Mouse (Mus musculus) CH12.LX (cell line): ENCODE measurements around the gene Myh3.

Source experiments
- CTCF ChIP-seq, 2 experiments: IDR thresholded peaks in 1 of 2; conservative IDR thresholded peaks in 1 of 2; 2 replicates each; pipeline ENCODE4 v1.5.1; 2011 to 2012; ENCODE audit warnings: low read depth in 2 of 2, low read length in 2 of 2, improper control_type of control experiment in 1 of 2, inconsistent platforms in 1 of 2, mild to moderate bottlenecking in 1 of 2, moderate library complexity in 1 of 2
- MYC ChIP-seq: IDR thresholded peaks from 2 replicates; pipeline ENCODE4 v1.6.1; 2011; ENCODE audit warnings: low read depth, mild to moderate bottlenecking, improper control_type of control experiment, low read length
- NRF1 ChIP-seq: IDR thresholded peaks from 2 replicates; pipeline ENCODE4 v1.6.1; 2014; ENCODE audit warnings: low read depth, mild to moderate bottlenecking, inconsistent platforms, low read length, improper control_type of control experiment, moderate library complexity
- POLR2A ChIP-seq: IDR thresholded peaks from 2 replicates; pipeline ENCODE4 v1.6.1; 2011; ENCODE audit warnings: low read depth, mild to moderate bottlenecking, improper control_type of control experiment, low read length
- ZC3H11A ChIP-seq: IDR thresholded peaks from 2 replicates; pipeline ENCODE4 v1.6.1; 2012; ENCODE audit warnings: low read depth, mild to moderate bottlenecking, inconsistent platforms, low read length, improper control_type of control experiment
- ZKSCAN1 ChIP-seq: IDR thresholded peaks from 2 replicates; pipeline ENCODE4 v1.6.1; 2012; ENCODE audit warnings: low read depth, inconsistent platforms, low read length, improper control_type of control experiment, borderline replicate concordance

GRCm38 (mm10) chr11:67081125-67081649 lies 3.1 kb downstream of the Myh3 start:
- no peak for TF ChIP-seq CTCF (conservative IDR thresholded peaks at IDR 0.05 in 1 of 2, IDR thresholded peaks at IDR 0.05 in 1 of 2; ENCODE audit: low read depth in 2 of 2, low read length in 2 of 2)
- no peak for TF ChIP-seq MYC
- no peak; the same call in 1 of the 2 replicates for TF ChIP-seq POLR2A
- no peak for TF ChIP-seq ZC3H11A
- no peak for TF ChIP-seq ZKSCAN1
- TF ChIP-seq NRF1, result no peak
